Mouse (Mus musculus): ENCODE results near the gene Cyfip2. TPM values are rescaled to one million over a fixed set of nuclear protein-coding genes. Genes with fewer than 3 reads are reported as not detected.

The Cyfip2 gene
- polyA plus RNA-seq, 1 experiment from 2014 or later, result 16.2 TPM

GRCm38 (mm10) chr11:46145163-46145875, 167.3 kb downstream of the Cyfip2 start:
- Histone ChIP-seq H3K4me3 (ENCODE audit: low read depth, low read length) (no peak overlapping the region), H3K4me1 (ENCODE audit: control insufficient read depth, insufficient read depth, low read length) (no peaks in the 10 kb centered on the region), H3K9me3 (ENCODE audit: control insufficient read depth, low read length) (no peaks in the 10 kb centered on the region), H3K36me3 (ENCODE audit: control insufficient read depth, insufficient read depth, low read length) (peaks cover 7% of the 10 kb centered on the region; the same call in 1 of the 2 replicates), H3K4me2 (ENCODE audit: low read depth, severe bottlenecking) (no peak overlapping the region), H3K27me3 (ENCODE audit: control insufficient read depth, insufficient read depth, low read length) (no peaks in the 10 kb centered on the region), H3K27ac (replicated peaks; ENCODE audit: low read depth, low read length) (no peak overlapping the region), H3K9ac (ENCODE audit: low read length) (no peak overlapping the region)
- no peak for ATAC-seq (ENCODE audit: insufficient number of reproducible peaks, low FRiP score, low TSS enrichment, low read depth)
- 88% methylated on average over 11 of the region's 11 CpGs for WGBS
- DNase-seq (ENCODE audit: low spot score), result no peak

Small RNA genes lying within 50 kb of the gene (microRNA-seq; reads per million reads assigned to microRNA genes)
- not detected for gene Mir7239

Other genes starting within 250 kb of the Cyfip2 start
- 0.54 and 0.71 TPM in 2 replicates for gene Nipal4, start 146.4 kb downstream of the Cyfip2 start, polyA plus RNA-seq (2014; fragmentation: Nextera tagmentation; extraction: Ambion mirVana)
- gene Fndc9, start 77.3 kb downstream of the Cyfip2 start, polyA plus RNA-seq (2014; fragmentation: Nextera tagmentation; extraction: Ambion mirVana), result 0.11 and 0.16 TPM in 2 replicates
- gene Itk, start 76.7 kb upstream of the Cyfip2 start, polyA plus RNA-seq (2014; fragmentation: Nextera tagmentation; extraction: Ambion mirVana), result not detected in 2 replicates
- not detected in 2 replicates for gene Fam71b, start 83.7 kb upstream of the Cyfip2 start, polyA plus RNA-seq (2014; fragmentation: Nextera tagmentation; extraction: Ambion mirVana)
- gene Med7, start 124.1 kb upstream of the Cyfip2 start, polyA plus RNA-seq (2014; fragmentation: Nextera tagmentation; extraction: Ambion mirVana), result 96.5 and 109 TPM in 2 replicates
- gene Havcr2, start 142.1 kb upstream of the Cyfip2 start, polyA plus RNA-seq (2014; fragmentation: Nextera tagmentation; extraction: Ambion mirVana), result 0.16 TPM in 1 of 2 replicates, not detected in the other
- not detected in 2 replicates for gene Gm12169, start 211.4 kb upstream of the Cyfip2 start, polyA plus RNA-seq (2014; fragmentation: Nextera tagmentation; extraction: Ambion mirVana)

Measured in limb, embryonic 11.5 days (tissue).